Mouse (Mus musculus) lung, embryonic 14.5 days (tissue): ENCODE results near the gene Gm45213. TPM values are rescaled to one million over a fixed set of nuclear protein-coding genes. Genes with fewer than 3 reads are reported as not detected.

ENCODE experiments used
- ATAC-seq: fragments of 200-750 bp; cut with Nextera tagmentation; 2 replicates; pipeline ENCODE4 v1.8.0; 2017; ENCODE audit warnings: mild to moderate bottlenecking, moderate TSS enrichment, moderate library complexity; ENCODE audit not compliant: insufficient read depth
- DNase-seq: peaks from one replicate; pipeline ENCODE4 v3.0.0-alpha.2; 2015
- H3K27ac ChIP-seq: fragments of 300-500 bp; sonication (generic); 2 replicates; pipeline ENCODE4 v1.5.1; 2014; ENCODE audit warnings: low read depth, mild to moderate bottlenecking, moderate library complexity
- H3K27me3 ChIP-seq: fragments of 300-500 bp; sonication (generic); 2 replicates; pipeline ENCODE4 v1.6.1; 2014; ENCODE audit warnings: low read length, control low read depth; ENCODE audit not compliant: insufficient read depth
- H3K36me3 ChIP-seq: fragments of 300-500 bp; sonication (generic); 2 replicates; pipeline ENCODE4 v1.6.1; 2014; ENCODE audit warnings: control low read depth; ENCODE audit not compliant: insufficient read depth
- H3K4me1 ChIP-seq: fragments of 300-500 bp; sonication (generic); 2 replicates; pipeline ENCODE4 v1.6.1; 2014; ENCODE audit warnings: antibody characterized with exemption, control low read depth; ENCODE audit not compliant: insufficient read depth
- H3K4me2 ChIP-seq: fragments of 300-500 bp; sonication (generic); 2 replicates; pipeline ENCODE4 v1.6.1; 2014; ENCODE audit warnings: mild to moderate bottlenecking
- H3K4me3 ChIP-seq: fragments of 300-500 bp; sonication (generic); 2 replicates; pipeline ENCODE4 v1.5.1; 2014; ENCODE audit warnings: low read depth, low read length
- H3K9ac ChIP-seq: fragments of 300-500 bp; sonication (generic); 2 replicates; pipeline ENCODE4 v1.6.1; 2014
- H3K9me3 ChIP-seq: fragments of 300-500 bp; sonication (generic); 2 replicates; pipeline ENCODE4 v1.6.1; 2016; ENCODE audit warnings: low read depth, low read length, control low read depth
- CTCF ChIP-seq: IDR thresholded peaks from 2 replicates; pipeline ENCODE4 v1.5.1; 2016; ENCODE audit warnings: antibody characterized with exemption, low read depth
- WGBS: fragments of 180-500 bp; shearing (Covaris S2); extraction: QIAGEN DNeasy Blood & Tissue Kit; methylation state at CpG from one replicate; pipeline ENCODE4 v1.1.7; 2014; 5-methylcytosine and 5-hydroxymethylcytosine counted together
- polyA plus RNA-seq: library from polyadenylated mRNA; unstranded; fragments of >200 nt; fragmentation: Nextera tagmentation; extraction: Ambion mirVana; gene quantifications from 2 replicates; pipeline ENCODE4 v1.2.1, GENCODE M21; 2014

Gene Gm45213
- polyA plus RNA-seq, 1 experiment from 2014 or later, result not detected

DNA sequence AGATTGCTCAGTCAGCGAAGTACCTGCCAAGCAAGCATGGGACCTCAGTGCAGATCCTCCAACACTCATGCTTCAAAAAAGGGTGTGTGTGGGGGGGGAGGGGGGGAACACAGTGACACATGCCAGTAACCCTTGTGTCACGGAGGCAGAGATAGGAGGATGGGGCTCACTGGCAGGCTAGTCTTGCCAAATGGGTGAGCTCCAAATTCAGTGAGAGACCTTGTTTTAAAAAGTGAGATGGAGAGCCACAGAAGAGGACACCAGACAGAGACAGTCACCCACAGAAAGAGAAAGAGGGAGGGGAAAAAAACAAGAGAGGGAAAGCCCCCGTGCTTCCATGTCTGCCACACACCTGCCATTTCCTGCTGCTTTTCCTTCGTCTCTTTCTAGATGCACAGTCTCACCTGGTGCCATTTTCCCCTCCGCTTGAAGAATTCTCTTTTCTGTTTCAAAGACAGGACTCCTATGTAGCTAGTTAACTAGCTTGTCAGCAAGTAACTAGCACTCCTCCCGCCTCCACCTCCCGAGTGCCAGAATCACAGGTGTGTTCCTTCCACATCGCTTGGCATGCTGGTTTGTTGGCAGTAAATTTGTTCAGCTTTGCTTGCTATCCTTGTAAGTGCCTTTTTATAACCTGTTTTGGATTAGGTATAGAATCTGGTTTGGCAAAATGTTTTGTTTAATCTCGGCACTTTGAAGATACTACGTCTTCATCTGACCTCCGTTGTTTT, 35.1 kb upstream of the Gm45213 start:
- Histone ChIP-seq H3K36me3 (no peaks in the 10 kb centered on the region), H3K27ac (no peak overlapping the region), H3K4me1 (no peaks in the 10 kb centered on the region), H3K27me3 (no peaks in the 10 kb centered on the region), H3K9me3 (no peaks in the 10 kb centered on the region), H3K4me2 (no peak overlapping the region), H3K4me3 (no peak overlapping the region), H3K9ac (no peak overlapping the region)
- ATAC-seq (no peak), DNase-seq (no peak)
- WGBS, result 64% methylated on average over 11 of the region's 11 CpGs
- no peak for TF ChIP-seq CTCF

DNA sequence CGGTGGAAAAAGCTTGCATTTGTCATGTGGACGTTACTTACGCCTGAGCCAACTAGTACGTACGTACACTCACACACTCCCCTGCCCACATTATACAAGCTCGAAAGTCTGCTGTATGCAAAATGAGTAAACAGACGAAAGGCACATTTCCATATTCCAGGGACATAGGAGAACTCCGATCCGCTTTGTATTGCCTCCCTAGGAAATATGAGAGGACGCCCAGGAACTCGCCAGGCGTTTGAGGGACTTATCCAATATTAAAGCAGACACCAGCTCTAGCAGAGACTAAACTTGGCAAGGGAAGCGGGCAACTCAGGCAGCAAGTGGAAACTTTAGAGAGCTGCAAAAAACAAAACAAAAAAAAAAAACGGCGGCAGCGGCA, 34.5 kb upstream of the Gm45213 start:
- no peak for TF ChIP-seq CTCF
- ATAC-seq (no peak), DNase-seq (peak; percentile 55)
- H3K4me3 ChIP-seq, result no peak overlapping the region
- no peak overlapping the region for H3K4me2 ChIP-seq
- no peaks in the 10 kb centered on the region for H3K9me3 ChIP-seq
- WGBS, result 55% methylated on average over 16 of the region's 16 CpGs
- no peaks in the 10 kb centered on the region for H3K4me1 ChIP-seq
- H3K9ac ChIP-seq, result no peak overlapping the region
- H3K36me3 ChIP-seq, result no peaks in the 10 kb centered on the region
- no peak overlapping the region for H3K27ac ChIP-seq
- no peaks in the 10 kb centered on the region for H3K27me3 ChIP-seq

DNA sequence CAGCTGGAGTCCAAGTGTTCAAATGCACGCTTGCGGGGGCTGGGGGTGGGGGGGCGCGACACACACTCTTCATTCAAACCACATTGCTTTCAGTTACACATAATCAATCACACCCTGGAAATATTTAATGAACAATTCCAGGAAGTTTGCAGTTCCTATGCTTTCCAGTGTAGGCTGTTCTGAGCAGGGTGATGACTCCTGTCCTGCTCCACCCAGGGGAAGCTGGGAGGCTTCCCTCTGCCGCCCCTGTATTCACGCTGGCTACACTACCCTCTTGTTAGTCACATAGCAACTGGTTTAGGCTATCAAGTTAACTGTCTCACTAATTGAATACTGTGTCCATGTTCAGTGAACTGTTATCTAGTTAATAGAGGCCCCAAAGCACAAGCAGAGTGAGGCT, 32.9 kb upstream of the Gm45213 start:
- no peak overlapping the region for H3K4me3 ChIP-seq
- no peaks in the 10 kb centered on the region for H3K27me3 ChIP-seq
- ATAC-seq, result no peak
- H3K9ac ChIP-seq, result no peak overlapping the region
- H3K9me3 ChIP-seq, result no peaks in the 10 kb centered on the region
- no peak overlapping the region for H3K4me2 ChIP-seq
- peak; percentile 26 for DNase-seq
- no peak overlapping the region for H3K27ac ChIP-seq
- no peaks in the 10 kb centered on the region for H3K36me3 ChIP-seq
- WGBS, result 45% methylated on average over 6 of the region's 6 CpGs
- no peak for TF ChIP-seq CTCF
- no peaks in the 10 kb centered on the region for H3K4me1 ChIP-seq

GRCm38 (mm10) chr7:66027747-66028146, 15.7 kb upstream of the Gm45213 start:
- no peak overlapping the region for H3K9ac ChIP-seq

GRCm38 (mm10) chr7:66028766-66029512, 14.5 kb upstream of the Gm45213 start:
- 62% methylated on average over 6 of the region's 6 CpGs for WGBS
- DNase-seq (no peak), ATAC-seq (peak; percentile 56; the same call in 1 of the 2 replicates)
- no peak overlapping the region for H3K4me3 ChIP-seq
- H3K4me2 ChIP-seq, result no peak overlapping the region
- H3K9ac ChIP-seq, result no peak overlapping the region
- no peaks in the 10 kb centered on the region for H3K27me3 ChIP-seq
- no peak overlapping the region for H3K27ac ChIP-seq
- H3K4me1 ChIP-seq, result no peaks in the 10 kb centered on the region
- H3K9me3 ChIP-seq, result no peaks in the 10 kb centered on the region
- H3K36me3 ChIP-seq, result no peaks in the 10 kb centered on the region
- TF ChIP-seq CTCF, result no peak

More at GRCm38 (mm10) chr7:66027747-66028146, 15.7 kb upstream of the Gm45213 start:
- no peaks in the 10 kb centered on the region for H3K36me3 ChIP-seq
- no peaks in the 10 kb centered on the region for H3K4me1 ChIP-seq
- ATAC-seq, result no peak
- H3K4me3 ChIP-seq, result no peak overlapping the region
- no peak overlapping the region for H3K27ac ChIP-seq
- no peak overlapping the region for H3K4me2 ChIP-seq
- H3K27me3 ChIP-seq, result no peaks in the 10 kb centered on the region
- 83% methylated on average over 2 of the region's 2 CpGs for WGBS
- peak; percentile 30 for DNase-seq
- TF ChIP-seq CTCF, result peak; percentile 64
- no peaks in the 10 kb centered on the region for H3K9me3 ChIP-seq

GRCm38 (mm10) chr7:66036809-66037208, 6.6 kb upstream of the Gm45213 start:
- Histone ChIP-seq H3K36me3 (no peaks in the 10 kb centered on the region), H3K4me3 (no peak overlapping the region), H3K27ac (no peak overlapping the region), H3K27me3 (no peaks in the 10 kb centered on the region), H3K9ac (no peak overlapping the region), H3K4me1 (no peaks in the 10 kb centered on the region), H3K4me2 (no peak overlapping the region), H3K9me3 (no peaks in the 10 kb centered on the region)
- 0 out of 2 replicates have a peak, but pooled peaks have one; percentile 62 for ATAC-seq
- WGBS, result 46% methylated on average over 8 of the region's 8 CpGs
- peak; percentile 37 for DNase-seq
- TF ChIP-seq CTCF, result no peak

DNA sequence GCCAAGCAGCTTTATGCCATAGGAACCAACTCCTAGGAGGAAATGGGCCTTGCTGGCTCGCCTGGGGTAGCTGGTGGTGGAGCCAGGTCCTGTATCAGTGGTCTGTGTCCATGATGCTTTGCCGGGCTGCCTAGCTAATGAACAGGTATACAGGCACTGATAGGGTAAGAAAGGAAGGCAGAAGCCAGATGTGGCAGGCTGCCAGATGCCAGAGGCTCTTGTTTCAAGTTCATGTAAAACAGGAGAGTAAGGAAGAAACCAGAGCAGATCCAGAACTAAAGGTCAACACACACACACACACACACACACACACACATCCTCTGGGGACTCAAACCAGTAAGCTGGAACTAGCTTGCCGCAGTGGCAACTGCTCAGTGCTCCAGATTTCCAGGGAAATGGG, 5.1 kb upstream of the Gm45213 start:
- TF ChIP-seq CTCF, result no peak
- H3K9me3 ChIP-seq, result no peaks in the 10 kb centered on the region
- H3K27ac ChIP-seq, result no peak overlapping the region
- no peak for DNase-seq
- H3K36me3 ChIP-seq, result no peaks in the 10 kb centered on the region
- WGBS, result 72% methylated on average over 3 of the region's 3 CpGs
- no peaks in the 10 kb centered on the region for H3K4me1 ChIP-seq
- H3K4me2 ChIP-seq, result no peak overlapping the region
- H3K9ac ChIP-seq, result no peak overlapping the region
- H3K4me3 ChIP-seq, result no peak overlapping the region
- ATAC-seq, result no peak
- H3K27me3 ChIP-seq, result no peaks in the 10 kb centered on the region
